Mouse (Mus musculus) lung, adult 2 months (tissue): ENCODE data around the gene Eps15.

Experiments
- CTCF ChIP-seq: fragments of 200-500 bp; IDR thresholded peaks from 2 replicates; pipeline ENCODE4 v1.5.1; 2011; ENCODE audit warnings: mild to moderate bottlenecking, low read length, control low read depth; ENCODE audit not compliant: insufficient read depth
- POLR2A ChIP-seq: fragments of 200-500 bp; IDR thresholded peaks from 2 replicates; pipeline ENCODE4 v1.6.1; 2011; ENCODE audit warnings: low read depth, mild to moderate bottlenecking, control low read depth, low read length, borderline replicate concordance; ENCODE audit errors: extremely low read depth

- peak; percentile 33; the same call in 1 of the 2 replicates for TF ChIP-seq CTCF
- no peak for TF ChIP-seq POLR2A
These were observed 140.2 kb downstream of the Eps15 start for GRCm38 (mm10) chr4:109420138-109420795.
